Mouse (Mus musculus) lung, postnatal 25 days (tissue): ENCODE results near the gene Ank.
A peak's percentile ranks its signal among the peaks of the same experiment; 100 is the strongest.

Source experiments
- DNase-seq: peaks from one replicate; pipeline ENCODE4 v3.0.0; 2022; ENCODE audit warnings: low spot score

Ank gene

GRCm38 (mm10) chr15:27537519-27538223 lies 71.2 kb downstream of the Ank start:
- DNase-seq = no peak

GRCm38 (mm10) chr15:27539745-27540144 lies 73.3 kb downstream of the Ank start:
- DNase-seq = no peak

- no peak for DNase-seq
These were observed 78.7 kb downstream of the Ank start for GRCm38 (mm10) chr15:27545203-27545602.

- DNase-seq = no peak
These were observed 81.6 kb downstream of the Ank start for GRCm38 (mm10) chr15:27548110-27548509.

- DNase-seq = no peak
These were observed 82.6 kb downstream of the Ank start for GRCm38 (mm10) chr15:27549071-27549470.

GRCm38 (mm10) chr15:27549878-27550277 lies 83.4 kb downstream of the Ank start:
- no peak for DNase-seq

GRCm38 (mm10) chr15:27550358-27550992 lies 84.0 kb downstream of the Ank start:
- DNase-seq = no peak

GRCm38 (mm10) chr15:27551117-27552114 lies 84.9 kb downstream of the Ank start:
- no peak for DNase-seq

- no peak for DNase-seq
These were observed 85.7 kb downstream of the Ank start for GRCm38 (mm10) chr15:27552129-27552700.

- DNase-seq = no peak
These were observed 87.1 kb downstream of the Ank start for GRCm38 (mm10) chr15:27553554-27553953.

GRCm38 (mm10) chr15:27558456-27559147 lies 92.1 kb downstream of the Ank start:
- DNase-seq = no peak

- no peak for DNase-seq
These were observed 93.8 kb downstream of the Ank start for GRCm38 (mm10) chr15:27560315-27560714.

- DNase-seq = peak; percentile 40
These were observed 97.9 kb downstream of the Ank start for GRCm38 (mm10) chr15:27564106-27565100.

GRCm38 (mm10) chr15:27565626-27566185 lies 99.2 kb downstream of the Ank start:
- no peak for DNase-seq

GRCm38 (mm10) chr15:27567356-27567755 lies 100.9 kb downstream of the Ank start:
- no peak for DNase-seq

GRCm38 (mm10) chr15:27568371-27568770 lies 101.9 kb downstream of the Ank start:
- no peak for DNase-seq

- peak; percentile 25 for DNase-seq
These were observed 103.4 kb downstream of the Ank start for GRCm38 (mm10) chr15:27569924-27570323.

- DNase-seq = no peak
These were observed 103.9 kb downstream of the Ank start for GRCm38 (mm10) chr15:27570385-27570784.

- DNase-seq = no peak
These were observed 104.7 kb downstream of the Ank start for GRCm38 (mm10) chr15:27571179-27571578.
